Mouse (Mus musculus) E14TG2a.4 (cell line): ENCODE data around the gene Swt1.
"Not testable (repeated sequence)": the region's sequence is repeated elsewhere in the genome, so short reads cannot be mapped to it uniquely, and the experiment has no call there.

Experiments
- H3K27me3 ChIP-seq: 2 replicates; pipeline ENCODE4 v1.6.1; 2014; ENCODE audit warnings: low read length, control low read depth; ENCODE audit not compliant: insufficient read depth
- H3K36me3 ChIP-seq: 2 replicates; pipeline ENCODE4 v1.6.1; 2014; ENCODE audit warnings: low read length, control low read depth; ENCODE audit not compliant: insufficient read depth
- H3K4me1 ChIP-seq: replicated peaks from 2 replicates; pipeline ENCODE4 v1.6.1; 2014; ENCODE audit warnings: low read depth, low read length, control low read depth
- H3K4me3 ChIP-seq: replicated peaks from 2 replicates; pipeline ENCODE4 v1.5.1; 2014; ENCODE audit warnings: mild to moderate bottlenecking, low read length
- H3K9me3 ChIP-seq: 2 replicates; pipeline ENCODE4 v1.6.1; 2014; ENCODE audit warnings: low read length, control low read depth
- CTCF ChIP-seq: conservative IDR thresholded peaks from 2 replicates; pipeline ENCODE4 v1.5.1; 2014; ENCODE audit warnings: low read length
- NANOG ChIP-seq: IDR thresholded peaks from 2 replicates; pipeline ENCODE4 v1.6.1; 2014; ENCODE audit warnings: borderline replicate concordance, low read length, mixed read lengths
- POU5F1 ChIP-seq: IDR thresholded peaks from 2 replicates; pipeline ENCODE4 v1.6.1; 2014; ENCODE audit warnings: low read length, borderline replicate concordance

Gene Swt1

DNA sequence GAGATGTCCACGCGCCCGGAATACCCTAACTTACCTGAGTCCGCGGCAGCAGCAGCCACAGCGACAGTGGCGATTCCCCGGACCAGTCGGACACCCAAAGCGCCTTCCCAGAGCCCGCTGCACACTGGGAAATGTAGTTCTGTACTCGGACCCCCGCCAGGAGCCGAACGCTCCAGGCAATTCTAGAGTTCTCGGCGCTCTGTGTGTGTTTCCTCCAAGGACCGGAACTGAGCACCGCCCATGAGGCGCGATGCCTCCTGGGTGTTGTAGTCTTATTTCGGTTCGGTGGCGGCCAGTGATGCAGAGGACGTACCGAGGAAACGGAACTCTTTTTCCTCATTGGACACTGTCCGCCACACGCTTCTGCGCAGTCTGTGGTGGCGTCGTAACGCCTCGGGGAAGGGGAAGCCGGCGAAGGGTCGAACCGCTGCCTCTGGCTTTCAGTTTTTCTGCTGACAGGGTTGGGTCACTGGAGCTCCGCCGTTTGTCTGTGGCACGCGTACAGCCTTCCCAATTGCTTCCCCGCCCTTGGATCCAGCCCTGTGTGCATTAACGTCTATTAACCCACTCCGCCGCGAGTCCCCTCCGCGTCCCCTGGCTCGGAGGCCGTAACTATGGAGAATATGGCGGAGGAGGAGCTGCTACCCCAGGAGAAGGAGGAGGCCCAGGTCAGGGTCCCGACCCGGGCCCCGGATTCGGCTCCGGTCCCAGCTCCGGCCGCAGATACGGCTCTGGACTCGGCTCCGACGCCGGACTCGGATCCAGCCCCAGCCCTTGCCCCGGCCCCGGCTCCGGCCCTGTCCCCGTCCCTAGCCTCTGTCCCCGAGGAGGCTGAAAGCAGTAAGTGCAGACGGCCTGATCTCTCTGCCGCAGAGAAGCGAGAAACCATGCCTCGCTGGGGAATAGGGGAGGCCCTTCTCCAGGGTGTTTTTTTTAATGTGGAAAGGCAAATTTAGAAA lies at the start of gene Swt1, which contains the start of gene Trmt1l:
Gene Swt1 (minus strand): TSS at position 193 of the 959 bp plus-strand sequence.
Gene Trmt1l (plus strand): TSS at position 280 of the 959 bp plus-strand sequence.
- peak within 1 kb of the TSS; percentile 96 for H3K4me3 ChIP-seq
- H3K27me3 ChIP-seq = no peaks in the 10 kb centered on the region
- no peaks in the 10 kb centered on the region for H3K9me3 ChIP-seq
- H3K36me3 ChIP-seq = peaks cover 8% of the 10 kb centered on the region
- TF ChIP-seq POU5F1 = no peak
- no peak for TF ChIP-seq CTCF
- TF ChIP-seq NANOG = no peak
- H3K4me1 ChIP-seq = peaks cover 31% of the 10 kb centered on the region

GRCm38 (mm10) chr1:151472386-151472785 lies 44.1 kb upstream of the Swt1 start:
- H3K36me3 ChIP-seq = peaks cover 86% of the 10 kb centered on the region
- H3K9me3 ChIP-seq, H3K4me3 ChIP-seq, H3K27me3 ChIP-seq: not testable (repeated sequence)
- H3K4me1 ChIP-seq = peaks cover 37% of the 10 kb centered on the region

DNA sequence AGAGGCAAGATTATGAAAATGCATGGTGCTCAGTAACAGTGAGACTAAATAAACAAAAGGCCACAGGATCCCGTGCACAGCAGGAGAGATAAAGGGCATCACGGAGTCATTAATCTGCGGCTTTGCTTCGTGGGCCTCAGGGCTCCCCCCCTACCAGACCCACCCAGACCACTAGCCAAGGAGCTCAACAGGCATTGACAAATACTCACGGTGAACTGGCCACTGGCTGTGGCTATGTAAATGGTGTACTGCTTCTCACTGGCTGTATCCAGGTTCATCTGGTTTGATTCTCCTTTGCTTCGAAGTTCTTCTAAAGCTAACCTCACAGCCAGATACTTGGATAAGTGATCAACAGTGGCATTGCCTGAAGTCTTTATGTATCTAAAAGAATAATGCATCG lies 43.2 kb upstream of the Swt1 start:
- no peak overlapping the region for H3K4me3 ChIP-seq
- H3K9me3 ChIP-seq = no peaks in the 10 kb centered on the region

DNA sequence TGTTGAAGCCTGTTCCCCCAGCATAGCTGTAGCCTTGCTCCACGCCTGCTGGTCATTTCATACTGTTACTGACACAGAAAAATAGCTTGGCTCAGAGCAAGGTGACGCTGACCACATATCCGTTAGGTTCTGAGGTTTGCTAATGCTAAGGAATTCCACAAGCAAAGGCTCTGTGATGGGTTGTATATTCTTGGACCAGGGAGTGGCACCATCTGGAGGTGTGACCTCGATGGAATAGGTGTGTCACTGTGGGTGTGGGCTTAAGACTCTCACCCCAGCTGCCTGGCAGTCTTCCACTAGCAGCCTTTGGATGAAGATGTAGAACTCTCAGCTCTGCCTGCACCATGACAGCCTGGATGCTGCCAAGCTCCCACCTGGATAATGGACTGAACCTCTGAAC lies 38.3 kb upstream of the Swt1 start:
- no peak for TF ChIP-seq POU5F1
- TF ChIP-seq CTCF = no peak
- no peak for TF ChIP-seq NANOG
- H3K27me3 ChIP-seq = no peaks in the 10 kb centered on the region
- H3K4me1 ChIP-seq = peaks cover 41% of the 10 kb centered on the region
- no peaks in the 10 kb centered on the region for H3K9me3 ChIP-seq
- peaks cover 39% of the 10 kb centered on the region for H3K36me3 ChIP-seq
- H3K4me3 ChIP-seq = no peak overlapping the region

More for the DNA sequence above, 43.2 kb upstream of the Swt1 start:
- H3K36me3 ChIP-seq = peaks cover 82% of the 10 kb centered on the region
- no peaks in the 10 kb centered on the region for H3K27me3 ChIP-seq
- H3K4me1 ChIP-seq = peaks cover 46% of the 10 kb centered on the region
- TF ChIP-seq CTCF (no peak), NANOG (no peak), POU5F1 (no peak)

- Histone ChIP-seq H3K36me3 (peaks cover 26% of the 10 kb centered on the region), H3K27me3 (no peaks in the 10 kb centered on the region), H3K4me1 (peaks cover 40% of the 10 kb centered on the region), H3K4me3 (no peak overlapping the region), H3K9me3 (no peaks in the 10 kb centered on the region)
- no peak for TF ChIP-seq POU5F1
- no peak for TF ChIP-seq CTCF
- TF ChIP-seq NANOG = no peak
Observed at GRCm38 (mm10) chr1:151464914-151465313, 36.7 kb upstream of the Swt1 start.

- no peaks in the 10 kb centered on the region for H3K27me3 ChIP-seq
- H3K4me3 ChIP-seq = no peak overlapping the region
- H3K9me3 ChIP-seq = no peaks in the 10 kb centered on the region
- peaks cover 19% of the 10 kb centered on the region for H3K4me1 ChIP-seq
- no peak for TF ChIP-seq NANOG
- TF ChIP-seq CTCF = peak; percentile 47
- peaks cover 33% of the 10 kb centered on the region for H3K36me3 ChIP-seq
Observed at GRCm38 (mm10) chr1:151461265-151461664, 33.0 kb upstream of the Swt1 start.

DNA sequence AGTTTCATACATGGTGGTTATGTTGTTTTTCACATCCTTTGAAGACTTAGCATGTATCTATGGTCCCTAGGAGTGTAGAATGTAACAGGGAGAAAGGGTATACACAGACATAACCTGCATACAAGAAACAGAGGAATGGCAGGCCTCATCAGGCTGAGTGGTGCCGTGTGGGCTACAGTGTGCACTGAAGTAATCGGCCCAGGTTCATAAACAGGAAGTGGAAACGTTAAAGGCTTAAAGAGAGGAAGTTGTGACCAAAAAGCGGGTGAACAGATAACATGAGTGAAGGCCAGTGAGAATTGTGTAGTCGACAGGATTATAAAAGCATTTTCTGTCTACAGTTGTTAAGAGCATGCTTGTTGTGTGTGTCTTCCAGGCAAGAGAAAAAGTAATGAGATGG lies 28.8 kb upstream of the Swt1 start:
- Histone ChIP-seq H3K4me3 (no peak overlapping the region), H3K36me3 (peaks cover 56% of the 10 kb centered on the region), H3K4me1 (peaks cover 8% of the 10 kb centered on the region), H3K27me3 (no peaks in the 10 kb centered on the region), H3K9me3 (no peaks in the 10 kb centered on the region)
- TF ChIP-seq POU5F1 = no peak
- no peak for TF ChIP-seq NANOG
- TF ChIP-seq CTCF = no peak

GRCm38 (mm10) chr1:151451946-151452345 lies 23.7 kb upstream of the Swt1 start:
- Histone ChIP-seq H3K4me1 (peaks cover under 1% of the 10 kb centered on the region; the same call in 1 of the 2 replicates), H3K4me3 (no peak overlapping the region), H3K9me3 (no peaks in the 10 kb centered on the region), H3K27me3 (no peaks in the 10 kb centered on the region), H3K36me3 (peaks cover 63% of the 10 kb centered on the region)
- no peak for TF ChIP-seq POU5F1
- no peak for TF ChIP-seq CTCF

DNA sequence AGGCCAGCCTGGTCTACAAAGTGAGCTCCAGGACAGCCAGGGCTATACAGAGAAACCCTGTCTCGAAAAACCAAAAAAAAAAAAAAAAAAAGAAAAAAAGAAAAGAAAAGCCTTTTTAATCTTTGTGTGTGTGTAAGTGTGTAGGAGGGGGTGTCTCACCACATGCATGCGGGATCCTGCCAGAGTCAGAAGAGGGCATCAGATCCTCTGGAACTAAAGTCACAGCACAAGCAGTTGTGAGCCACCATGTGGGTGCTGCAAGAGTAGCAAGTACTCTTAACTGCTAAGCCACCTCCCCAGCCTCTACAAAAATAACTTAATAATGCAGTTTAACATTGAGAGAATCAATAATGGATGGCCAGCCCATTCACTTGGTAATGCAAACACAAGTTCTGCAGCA lies 22.6 kb upstream of the Swt1 start:
- H3K4me3 ChIP-seq = no peak overlapping the region
- H3K36me3 ChIP-seq = peaks cover 67% of the 10 kb centered on the region
- no peaks in the 10 kb centered on the region for H3K9me3 ChIP-seq
- TF ChIP-seq POU5F1 (no peak), CTCF (no peak), NANOG (no peak)
- H3K4me1 ChIP-seq = no peaks in the 10 kb centered on the region
- H3K27me3 ChIP-seq = no peaks in the 10 kb centered on the region
